ENCODE assay signal across 12 mouse cellular contexts in genomic region chr4:82489939-82490338, GRCm38 (mm10).
DNase-seq lines count a peak whose midpoint lies in the region; ATAC-seq lines count a peak whose summit lies in the region.
"Had no signal": no experiment of that assay in that cellular context is flagged by ENCODE, and none has a peak within 500 bp of the region (broad histone marks: within the 10 kb centered on the region; RNA-seq: fewer than 3 reads in every experiment).

No protein-coding gene starts in this region.

- H3K4me1 ChIP-seq in forebrain, embryonic 13.5 days = peaks cover 62% of the 10 kb centered on the region
- peaks cover 25% of the 10 kb centered on the region for H3K4me1 ChIP-seq in forebrain, embryonic 10.5 days
- H3K4me1 ChIP-seq in hindbrain, embryonic 14.5 days (replicated peaks; ENCODE audit: control insufficient read depth, insufficient read depth, low read length) = peaks cover 16% of the 10 kb centered on the region
- peaks cover 5% of the 10 kb centered on the region; the same call in 1 of the 2 replicates for H3K4me1 ChIP-seq in hindbrain, embryonic 11.5 days (replicated peaks; ENCODE audit: control insufficient read depth, insufficient read depth, low read length)
- peaks cover 10% of the 10 kb centered on the region for H3K4me1 ChIP-seq in hindbrain, embryonic 16.5 days (ENCODE audit: control insufficient read depth, insufficient read depth, low read depth, low read length)

- peaks cover 13% of the 10 kb centered on the region for H3K36me3 ChIP-seq in forebrain, embryonic 13.5 days (ENCODE audit: poor library complexity, severe bottlenecking)
- H3K36me3 ChIP-seq in forebrain, embryonic 10.5 days (replicated peaks) = peaks cover 31% of the 10 kb centered on the region
- H3K36me3 ChIP-seq in hindbrain, embryonic 14.5 days (replicated peaks; ENCODE audit: control insufficient read depth, insufficient read depth) = no peaks in the 10 kb centered on the region
- H3K36me3 ChIP-seq in hindbrain, embryonic 11.5 days (ENCODE audit: control insufficient read depth, insufficient read depth, low read length) = no peaks in the 10 kb centered on the region
- no peaks in the 10 kb centered on the region for H3K36me3 ChIP-seq in hindbrain, embryonic 16.5 days (ENCODE audit: control insufficient read depth, insufficient read depth, low read length)

- peak overlapping the region; percentile 7; the same call in 1 of the 2 replicates for H3K4me3 ChIP-seq in forebrain, embryonic 13.5 days
- no peak overlapping the region for H3K4me3 ChIP-seq in forebrain, embryonic 10.5 days
- H3K4me3 ChIP-seq in hindbrain, embryonic 14.5 days (replicated peaks; ENCODE audit: low read length) = no peak overlapping the region
- H3K4me3 ChIP-seq in hindbrain, embryonic 11.5 days (ENCODE audit: low read depth, low read length) = no peak overlapping the region
- no peak overlapping the region for H3K4me3 ChIP-seq in hindbrain, embryonic 16.5 days (ENCODE audit: low read length)
- H3K4me3 ChIP-seq: left cerebral cortex, adult 2 months; midbrain, embryonic 10.5 days had no signal

- peak overlapping the region; percentile 42 for H3K4me2 ChIP-seq in forebrain, embryonic 13.5 days
- H3K4me2 ChIP-seq in hindbrain, embryonic 14.5 days (replicated peaks) = peak overlapping the region; percentile 30
- no peak overlapping the region for H3K4me2 ChIP-seq in hindbrain, embryonic 11.5 days (replicated peaks; ENCODE audit: low read depth, low read length)
- peak overlapping the region; percentile 17; the same call in 1 of the 2 replicates for H3K4me2 ChIP-seq in hindbrain, embryonic 16.5 days (ENCODE audit: low read length)

- H3K9ac ChIP-seq in forebrain, embryonic 13.5 days = peak overlapping the region; percentile 43; the same call in 1 of the 2 replicates
- H3K9ac ChIP-seq in hindbrain, embryonic 14.5 days = peak overlapping the region; percentile 28; the same call in 1 of the 2 replicates
- no peak overlapping the region for H3K9ac ChIP-seq in hindbrain, embryonic 11.5 days (ENCODE audit: low read depth, low read length)
- peak overlapping the region; percentile 45; the same call in 1 of the 2 replicates for H3K9ac ChIP-seq in hindbrain, embryonic 16.5 days (ENCODE audit: low read depth, low read length)
- H3K9ac ChIP-seq: liver, embryonic 14.5 days had no signal

- DNase-seq in forebrain, embryonic 10.5 days (ENCODE audit: extremely low spot score, low spot score) = no peak
- no peak for DNase-seq in hindbrain, embryonic 14.5 days (ENCODE audit: low spot score)
- no peak for DNase-seq in hindbrain, embryonic 11.5 days (ENCODE audit: low spot score)
- DNase-seq in ES-CJ7 (ENCODE audit: low read depth, low spot score) = peak; percentile 53
- DNase-seq in T-cell, adult 2 months (ENCODE audit: low spot score) = no peak
- DNase-seq in left cerebral cortex, adult 18-20 months (ENCODE audit: low spot score in 2 of 2) = no peak
- DNase-seq: kidney, postnatal 10 days had no signal

- no peak for ATAC-seq in forebrain, embryonic 13.5 days
- ATAC-seq in hindbrain, embryonic 14.5 days (ENCODE audit: low FRiP score) = no peak
- ATAC-seq in hindbrain, embryonic 11.5 days (ENCODE audit: low FRiP score) = no peak
- no peak for ATAC-seq in hindbrain, embryonic 16.5 days

- no peak overlapping the region for H3K27ac ChIP-seq in forebrain, embryonic 13.5 days
- H3K27ac ChIP-seq in forebrain, embryonic 10.5 days = no peak overlapping the region
- no peak overlapping the region for H3K27ac ChIP-seq in hindbrain, embryonic 14.5 days
- H3K27ac ChIP-seq in hindbrain, embryonic 11.5 days (ENCODE audit: low read depth, low read length) = no peak overlapping the region
- no peak overlapping the region for H3K27ac ChIP-seq in hindbrain, embryonic 16.5 days (ENCODE audit: low read depth, low read length)
- H3K27ac ChIP-seq: left cerebral cortex, adult 2 months; liver, embryonic 14.5 days; midbrain, embryonic 10.5 days had no signal

- WGBS in forebrain, embryonic 13.5 days = 50% methylated on average over 2 of the region's 2 CpGs
- WGBS in forebrain, embryonic 10.5 days = 39% methylated on average over 2 of the region's 2 CpGs
- 8% methylated on average over 2 of the region's 2 CpGs for WGBS in hindbrain, embryonic 14.5 days
- WGBS in hindbrain, embryonic 11.5 days = 22% methylated on average over 2 of the region's 2 CpGs
- WGBS in hindbrain, embryonic 16.5 days = 24% methylated on average over 2 of the region's 2 CpGs

- no peaks in the 10 kb centered on the region for H3K9me3 ChIP-seq in forebrain, embryonic 13.5 days (replicated peaks)
- H3K9me3 ChIP-seq in forebrain, embryonic 10.5 days = peaks cover 4% of the 10 kb centered on the region; the same call in 1 of the 2 replicates
- no peaks in the 10 kb centered on the region for H3K9me3 ChIP-seq in hindbrain, embryonic 14.5 days (ENCODE audit: control insufficient read depth, low read length)
- H3K9me3 ChIP-seq in hindbrain, embryonic 11.5 days (ENCODE audit: control insufficient read depth, low read length) = no peaks in the 10 kb centered on the region
- H3K9me3 ChIP-seq in hindbrain, embryonic 16.5 days (ENCODE audit: control insufficient read depth, low read length) = no peaks in the 10 kb centered on the region

- no peaks in the 10 kb centered on the region for H3K27me3 ChIP-seq in forebrain, embryonic 13.5 days
- no peaks in the 10 kb centered on the region for H3K27me3 ChIP-seq in forebrain, embryonic 10.5 days (ENCODE audit: poor library complexity, severe bottlenecking)
- H3K27me3 ChIP-seq in hindbrain, embryonic 14.5 days (ENCODE audit: control insufficient read depth, insufficient read depth, low read length) = no peaks in the 10 kb centered on the region
- H3K27me3 ChIP-seq in hindbrain, embryonic 11.5 days (ENCODE audit: control insufficient read depth, insufficient read depth, low read length) = no peaks in the 10 kb centered on the region; the same call in 1 of the 2 replicates
- no peaks in the 10 kb centered on the region for H3K27me3 ChIP-seq in hindbrain, embryonic 16.5 days (replicated peaks; ENCODE audit: control insufficient read depth, insufficient read depth, low read length)
